Mouse (Mus musculus): ENCODE measurements at regions not wholly inside any gene's neighbourhood (a gene's known extent, or its start where the extent isn't known, plus 50 kb on each side); places are given as distances from the start of the nearest gene placed in this dataset.

- Histone ChIP-seq H3K4me3 (ENCODE audit: low read depth, low read length) (no peak overlapping the region), H3K27ac (ENCODE audit: insufficient read depth, low read depth, low read length) (no peak overlapping the region), H3K4me1 (ENCODE audit: control insufficient read depth, insufficient read depth, insufficient read length, low read length) (no peaks in the 10 kb centered on the region), H3K27me3 (ENCODE audit: control insufficient read depth, insufficient read depth, low read length) (no peaks in the 10 kb centered on the region), H3K36me3 (ENCODE audit: control insufficient read depth, insufficient read depth, low read length) (no peaks in the 10 kb centered on the region)
- TF ChIP-seq POLR2A (IDR thresholded peaks at IDR 0.05; ENCODE audit: low read depth, low read length): no peak
- no peak for TF ChIP-seq CTCF (IDR thresholded peaks at IDR 0.05; ENCODE audit: extremely low read depth, insufficient read length, insufficient replicate concordance, low read depth, low read length)
- 50% methylated on average over 6 of the region's 6 CpGs for WGBS
Observed at GRCm38 (mm10) chr13:55981041-55981440, 145.0 kb upstream of the Pitx1 start.

GRCm38 (mm10) chr13:55977902-55978301, 141.9 kb upstream of the Pitx1 start:
- Histone ChIP-seq H3K36me3 (ENCODE audit: control insufficient read depth, insufficient read depth, low read length) (no peaks in the 10 kb centered on the region), H3K4me1 (ENCODE audit: control insufficient read depth, insufficient read depth, insufficient read length, low read length) (no peaks in the 10 kb centered on the region), H3K4me3 (ENCODE audit: low read depth, low read length) (no peak overlapping the region), H3K27me3 (ENCODE audit: control insufficient read depth, insufficient read depth, low read length) (no peaks in the 10 kb centered on the region), H3K27ac (ENCODE audit: insufficient read depth, low read depth, low read length) (no peak overlapping the region)
- no peak for TF ChIP-seq POLR2A (IDR thresholded peaks at IDR 0.05; ENCODE audit: low read depth, low read length)
- TF ChIP-seq CTCF (IDR thresholded peaks at IDR 0.05; ENCODE audit: extremely low read depth, insufficient read length, insufficient replicate concordance, low read depth, low read length): no peak
- WGBS: 51% methylated on average over 3 of the region's 3 CpGs

- no peak overlapping the region for H3K4me3 ChIP-seq (ENCODE audit: low read depth, low read length)
- no peak for TF ChIP-seq CTCF (IDR thresholded peaks at IDR 0.05; ENCODE audit: extremely low read depth, insufficient read length, insufficient replicate concordance, low read depth, low read length)
- TF ChIP-seq POLR2A (IDR thresholded peaks at IDR 0.05; ENCODE audit: low read depth, low read length): no peak
- 26% methylated on average over 10 of the region's 10 CpGs for WGBS
- peak overlapping the region; percentile 17; the same call in 1 of the 2 replicates for H3K27ac ChIP-seq (ENCODE audit: insufficient read depth, low read depth, low read length)
- no peaks in the 10 kb centered on the region for H3K36me3 ChIP-seq (ENCODE audit: control insufficient read depth, insufficient read depth, low read length)
- no peaks in the 10 kb centered on the region for H3K4me1 ChIP-seq (ENCODE audit: control insufficient read depth, insufficient read depth, insufficient read length, low read length)
- H3K27me3 ChIP-seq (ENCODE audit: control insufficient read depth, insufficient read depth, low read length): no peaks in the 10 kb centered on the region
Observed at GRCm38 (mm10) chr13:55976911-55977381, 141.0 kb upstream of the Pitx1 start.

- H3K36me3 ChIP-seq (ENCODE audit: control insufficient read depth, insufficient read depth, low read length): no peaks in the 10 kb centered on the region
- no peaks in the 10 kb centered on the region for H3K4me1 ChIP-seq (ENCODE audit: control insufficient read depth, insufficient read depth, insufficient read length, low read length)
- no peak overlapping the region for H3K4me3 ChIP-seq (ENCODE audit: low read depth, low read length)
- WGBS: 66% methylated on average over 5 of the region's 5 CpGs
- TF ChIP-seq CTCF (IDR thresholded peaks at IDR 0.05; ENCODE audit: extremely low read depth, insufficient read length, insufficient replicate concordance, low read depth, low read length) (peak; percentile 47; the same call in 1 of the 2 replicates), POLR2A (IDR thresholded peaks at IDR 0.05; ENCODE audit: low read depth, low read length) (no peak)
- no peaks in the 10 kb centered on the region for H3K27me3 ChIP-seq (ENCODE audit: control insufficient read depth, insufficient read depth, low read length)
- H3K27ac ChIP-seq (ENCODE audit: insufficient read depth, low read depth, low read length): no peak overlapping the region
Observed at GRCm38 (mm10) chr13:55974105-55974504, 138.1 kb upstream of the Pitx1 start.

GRCm38 (mm10) chr13:55970687-55971086, 134.7 kb upstream of the Pitx1 start:
- Histone ChIP-seq H3K4me1 (ENCODE audit: control insufficient read depth, insufficient read depth, insufficient read length, low read length) (no peaks in the 10 kb centered on the region), H3K27me3 (ENCODE audit: control insufficient read depth, insufficient read depth, low read length) (no peaks in the 10 kb centered on the region), H3K36me3 (ENCODE audit: control insufficient read depth, insufficient read depth, low read length) (no peaks in the 10 kb centered on the region), H3K27ac (ENCODE audit: insufficient read depth, low read depth, low read length) (no peak overlapping the region), H3K4me3 (ENCODE audit: low read depth, low read length) (no peak overlapping the region)
- TF ChIP-seq CTCF (IDR thresholded peaks at IDR 0.05; ENCODE audit: extremely low read depth, insufficient read length, insufficient replicate concordance, low read depth, low read length) (no peak), POLR2A (IDR thresholded peaks at IDR 0.05; ENCODE audit: low read depth, low read length) (no peak)
- 84% methylated on average over 6 of the region's 6 CpGs for WGBS

GRCm38 (mm10) chr13:55969473-55969872, 133.5 kb upstream of the Pitx1 start:
- no peak for TF ChIP-seq POLR2A (IDR thresholded peaks at IDR 0.05; ENCODE audit: low read depth, low read length)
- no peak for TF ChIP-seq CTCF (IDR thresholded peaks at IDR 0.05; ENCODE audit: extremely low read depth, insufficient read length, insufficient replicate concordance, low read depth, low read length)
- Histone ChIP-seq H3K4me3 (ENCODE audit: low read depth, low read length) (no peak overlapping the region), H3K36me3 (ENCODE audit: control insufficient read depth, insufficient read depth, low read length) (no peaks in the 10 kb centered on the region), H3K27me3 (ENCODE audit: control insufficient read depth, insufficient read depth, low read length) (no peaks in the 10 kb centered on the region), H3K27ac (ENCODE audit: insufficient read depth, low read depth, low read length) (no peak overlapping the region), H3K4me1 (ENCODE audit: control insufficient read depth, insufficient read depth, insufficient read length, low read length) (no peaks in the 10 kb centered on the region)
- WGBS: 89% methylated on average over 4 of the region's 4 CpGs

- Histone ChIP-seq H3K4me1 (ENCODE audit: control insufficient read depth, insufficient read depth, insufficient read length, low read length) (no peaks in the 10 kb centered on the region), H3K27me3 (ENCODE audit: control insufficient read depth, insufficient read depth, low read length) (0 out of 2 replicates have a peak, but pooled peaks cover 2% of the 10 kb centered on the region), H3K27ac (ENCODE audit: insufficient read depth, low read depth, low read length) (no peak overlapping the region), H3K4me3 (ENCODE audit: low read depth, low read length) (no peak overlapping the region), H3K36me3 (ENCODE audit: control insufficient read depth, insufficient read depth, low read length) (no peaks in the 10 kb centered on the region)
- 89% methylated on average over 6 of the region's 6 CpGs for WGBS
- TF ChIP-seq CTCF (IDR thresholded peaks at IDR 0.05; ENCODE audit: extremely low read depth, insufficient read length, insufficient replicate concordance, low read depth, low read length): no peak
- TF ChIP-seq POLR2A (IDR thresholded peaks at IDR 0.05; ENCODE audit: low read depth, low read length): no peak
Observed at GRCm38 (mm10) chr13:55967151-55967550, 131.2 kb upstream of the Pitx1 start.

Measured in small intestine, adult 2 months (tissue).